Mouse (Mus musculus) liver, adult 2 months (tissue): Measurements from ENCODE around the gene Elmod1. TPM values are rescaled to one million over a fixed set of nuclear protein-coding genes. Genes with fewer than 3 reads are reported as not detected.

Experiments used
- DNase-seq: peaks from one replicate; pipeline ENCODE4 v3.0.0-alpha.2; 2011; ENCODE audit warnings: low read depth, low spot score; ENCODE audit errors: extremely low read depth
- H3K27ac ChIP-seq: fragments of 200-500 bp; replicated peaks from 2 replicates; pipeline ENCODE4 v1.5.1; 2012; ENCODE audit warnings: low read depth, mild to moderate bottlenecking, control low read depth, inconsistent platforms, low read length; ENCODE audit not compliant: insufficient read depth
- H3K27me3 ChIP-seq: fragments of 200-500 bp; 2 replicates; pipeline ENCODE4 v1.6.1; 2012; ENCODE audit warnings: mild to moderate bottlenecking, moderate library complexity, low read length, inconsistent platforms; ENCODE audit not compliant: control insufficient read depth, insufficient read depth
- H3K36me3 ChIP-seq: fragments of 200-500 bp; 2 replicates; pipeline ENCODE4 v1.6.1; 2012; ENCODE audit warnings: low read length, inconsistent platforms; ENCODE audit not compliant: control insufficient read depth, insufficient read depth
- H3K4me1 ChIP-seq: fragments of 200-500 bp; 2 replicates; pipeline ENCODE4 v1.6.1; 2011; ENCODE audit warnings: low read length; ENCODE audit not compliant: control insufficient read depth, insufficient read depth
- H3K4me3 ChIP-seq: fragments of 200-500 bp; 2 replicates; pipeline ENCODE4 v1.5.1; 2011; ENCODE audit warnings: low read depth, mild to moderate bottlenecking, control low read depth, low read length, moderate library complexity; ENCODE audit not compliant: insufficient read depth
- H3K79me2 ChIP-seq: fragments of 200-500 bp; 2 replicates; pipeline ENCODE4 v1.6.1; 2012; ENCODE audit warnings: inconsistent platforms, mild to moderate bottlenecking, low read length, moderate library complexity; ENCODE audit not compliant: control insufficient read depth, insufficient read depth
- H3K9ac ChIP-seq: fragments of 200-500 bp; 2 replicates; pipeline ENCODE4 v1.6.1; 2012; ENCODE audit warnings: low read depth, mild to moderate bottlenecking, control low read depth, inconsistent platforms, low read length
- CTCF ChIP-seq: fragments of 200-500 bp; IDR thresholded peaks from 2 replicates; pipeline ENCODE4 v1.5.1; 2011; ENCODE audit warnings: low read depth, low read length, control low read depth
- POLR2A ChIP-seq: fragments of 200-500 bp; IDR thresholded peaks from 2 replicates; pipeline ENCODE4 v1.6.1; 2011; ENCODE audit warnings: low read length, control low read depth; ENCODE audit not compliant: insufficient read depth; ENCODE audit errors: extremely low read depth
- WGBS: fragments of 180-500 bp; shearing (Covaris S2); methylation state at CpG from one replicate; pipeline ENCODE4 v1.1.7; 2018; 5-methylcytosine and 5-hydroxymethylcytosine counted together
- polyA plus RNA-seq: library from polyadenylated mRNA; depleted of rRNA; stranded (reverse); fragments of >200 nt; gene quantifications from 2 replicates; pipeline ENCODE4 v1.2.3, GENCODE M21; 2012
- total RNA-seq: library from RNA; depleted of rRNA; stranded (reverse); fragments of >200 nt; gene quantifications from 2 replicates; pipeline ENCODE4 v1.2.3, GENCODE M21; 2014

Elmod1 gene
- total and polyA plus RNA-seq, 2 experiments: not detected

DNA sequence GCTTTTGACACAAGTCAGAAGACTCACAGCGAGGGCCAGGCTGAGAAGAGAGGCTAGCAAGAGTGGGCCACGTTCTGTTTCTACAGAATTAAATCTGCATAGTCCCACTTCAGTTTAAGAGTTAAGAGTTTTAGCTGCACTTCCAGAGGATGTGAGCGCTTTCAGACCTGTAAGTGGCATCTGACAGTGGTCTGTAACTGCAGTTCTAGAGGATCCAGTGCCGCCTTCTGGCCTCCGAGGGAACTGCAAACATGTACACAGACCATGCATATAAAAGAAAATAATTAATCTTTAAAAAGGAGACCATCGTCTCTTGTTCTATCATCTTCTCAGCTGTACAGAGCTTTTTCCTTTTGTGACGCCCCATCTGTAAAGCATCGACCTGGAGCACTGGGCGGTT, 9.8 kb upstream of the Elmod1 start:
- Histone ChIP-seq H3K27me3 (0 out of 2 replicates have a peak, but pooled peaks cover 3% of the 10 kb centered on the region), H3K79me2 (no peaks in the 10 kb centered on the region), H3K27ac (no peak overlapping the region), H3K9ac (no peak overlapping the region), H3K4me3 (no peak overlapping the region), H3K4me1 (no peaks in the 10 kb centered on the region), H3K36me3 (no peaks in the 10 kb centered on the region)
- TF ChIP-seq POLR2A (no peak), CTCF (peak; percentile 53; the same call in 1 of the 2 replicates)
- WGBS: 34% methylated on average over 9 of the region's 9 CpGs
- DNase-seq: peak; percentile 11

GRCm38 (mm10) chr9:53974328-53975121, 576 bp downstream of the Elmod1 start:
- H3K27me3 ChIP-seq: peaks cover 8% of the 10 kb centered on the region
- no peaks in the 10 kb centered on the region for H3K79me2 ChIP-seq
- no peaks in the 10 kb centered on the region for H3K36me3 ChIP-seq
- WGBS: 3% methylated on average over 42 of the region's 42 CpGs
- peaks cover 3% of the 10 kb centered on the region; the same call in 1 of the 2 replicates for H3K4me1 ChIP-seq
- no peak overlapping the region for H3K27ac ChIP-seq
- peak overlapping the region; percentile 12; the same call in 1 of the 2 replicates for H3K4me3 ChIP-seq
- no peak overlapping the region for H3K9ac ChIP-seq
- DNase-seq: no peak
- TF ChIP-seq CTCF (no peak), POLR2A (no peak)

DNA sequence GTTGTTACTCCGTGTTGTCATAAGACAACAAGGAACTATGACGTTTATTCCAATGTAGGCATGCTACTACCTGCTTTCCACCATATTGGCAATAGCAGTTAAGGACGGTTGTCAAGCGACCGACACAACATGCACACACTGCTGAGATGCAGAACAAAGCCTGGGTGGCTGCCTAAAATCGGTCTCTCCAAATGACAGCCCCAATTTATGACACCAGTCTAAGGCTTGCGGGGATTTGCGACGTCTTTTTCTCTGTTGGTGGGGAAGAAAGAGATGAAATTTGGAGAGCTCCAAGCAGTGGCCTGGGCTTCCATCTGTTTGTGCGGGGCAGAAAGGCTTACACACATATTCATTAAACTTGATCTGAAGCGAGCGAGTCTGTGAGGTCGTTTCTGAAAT, 1.2 kb downstream of the Elmod1 start:
- TF ChIP-seq CTCF: no peak
- no peak for TF ChIP-seq POLR2A
- no peak for DNase-seq
- H3K4me1 ChIP-seq: peaks cover 3% of the 10 kb centered on the region; the same call in 1 of the 2 replicates
- WGBS: 38% methylated on average over 13 of the region's 13 CpGs
- H3K36me3 ChIP-seq: no peaks in the 10 kb centered on the region
- H3K27me3 ChIP-seq: peaks cover 8% of the 10 kb centered on the region
- H3K27ac ChIP-seq: no peak overlapping the region
- no peak overlapping the region for H3K9ac ChIP-seq
- no peak overlapping the region for H3K4me3 ChIP-seq
- no peaks in the 10 kb centered on the region for H3K79me2 ChIP-seq

- Histone ChIP-seq H3K27ac (no peak overlapping the region), H3K9ac (no peak overlapping the region), H3K27me3 (peaks cover 8% of the 10 kb centered on the region), H3K79me2 (no peaks in the 10 kb centered on the region), H3K4me1 (peaks cover 3% of the 10 kb centered on the region; the same call in 1 of the 2 replicates), H3K4me3 (no peak overlapping the region), H3K36me3 (no peaks in the 10 kb centered on the region)
- DNase-seq: no peak
- WGBS: 66% methylated on average over 5 of the region's 5 CpGs
- TF ChIP-seq POLR2A (no peak), CTCF (no peak)
These were observed 1.9 kb downstream of the Elmod1 start for GRCm38 (mm10) chr9:53973241-53973640.

DNA sequence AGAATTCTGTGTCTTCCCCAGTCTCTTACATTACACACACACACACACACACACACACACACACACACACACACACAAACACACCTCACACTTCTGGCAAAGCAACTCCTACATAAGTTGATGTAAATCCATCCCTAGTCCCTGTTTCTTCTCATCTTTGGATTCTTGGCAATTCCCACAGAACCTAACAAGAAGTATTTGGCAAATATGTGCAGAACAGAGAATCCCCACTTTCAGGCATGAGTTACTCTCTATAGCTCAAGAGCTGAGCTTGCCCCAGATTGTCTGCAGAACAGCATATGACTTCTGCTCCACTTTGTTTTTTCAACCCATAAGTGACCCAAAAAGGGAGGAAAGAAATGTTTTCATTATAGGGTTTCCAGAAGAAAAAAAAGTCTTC, 2.7 kb downstream of the Elmod1 start:
- Histone ChIP-seq H3K4me3 (no peak overlapping the region), H3K79me2 (no peaks in the 10 kb centered on the region), H3K27ac (no peak overlapping the region), H3K36me3 (no peaks in the 10 kb centered on the region), H3K9ac (no peak overlapping the region), H3K4me1 (peaks cover 3% of the 10 kb centered on the region; the same call in 1 of the 2 replicates), H3K27me3 (peaks cover 8% of the 10 kb centered on the region)
- TF ChIP-seq CTCF: no peak
- no peak for TF ChIP-seq POLR2A
- DNase-seq: no peak

DNA sequence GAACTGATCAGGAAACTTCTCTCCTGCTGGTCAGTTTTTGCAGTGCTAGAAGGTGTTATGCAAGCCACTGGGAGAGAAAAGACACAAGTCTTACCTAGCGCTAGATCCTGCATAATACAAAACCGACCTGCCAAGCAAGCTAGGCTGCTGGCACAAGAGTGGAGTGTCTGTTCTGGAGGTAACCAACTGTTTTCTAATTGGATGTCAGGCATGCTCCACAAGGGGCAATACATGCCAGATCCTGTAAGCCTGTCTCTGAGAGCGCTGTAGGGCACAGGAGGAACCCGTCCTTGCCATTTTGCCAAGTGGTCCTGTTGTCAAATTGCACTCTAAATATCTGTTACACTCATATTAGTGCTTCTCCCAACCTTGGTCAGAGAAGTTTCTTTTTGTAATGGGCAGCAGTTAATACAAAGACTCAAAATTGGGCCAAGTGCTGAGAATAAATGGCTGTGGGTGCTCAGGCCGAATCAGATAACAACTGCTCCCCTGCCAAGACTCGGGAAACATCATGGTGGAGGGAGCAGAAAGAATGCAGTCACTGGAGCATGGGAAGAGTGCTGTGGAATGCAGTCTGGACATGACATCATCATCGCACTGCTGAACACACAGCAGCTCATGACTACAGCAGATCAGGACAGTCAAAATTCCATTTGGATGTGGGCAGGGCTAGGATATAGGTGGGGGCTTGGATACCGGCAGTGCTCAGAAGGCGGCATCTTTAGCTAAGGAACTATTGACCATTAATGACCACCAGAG, 7.3 kb downstream of the Elmod1 start:
- Histone ChIP-seq H3K4me3 (no peak overlapping the region), H3K27me3 (no peaks in the 10 kb centered on the region; the same call in 1 of the 2 replicates), H3K4me1 (no peaks in the 10 kb centered on the region), H3K36me3 (no peaks in the 10 kb centered on the region), H3K9ac (no peak overlapping the region), H3K27ac (no peak overlapping the region), H3K79me2 (no peaks in the 10 kb centered on the region)
- no peak for DNase-seq
- TF ChIP-seq POLR2A (no peak), CTCF (no peak)
- whole genome bisulfite sequencing: 72% methylated on average over 9 of the region's 9 CpGs
